Mouse (Mus musculus) limb, embryonic 12.5 days (tissue): ENCODE measurements around the gene Lce3f. TPM values are rescaled to one million over a fixed set of nuclear protein-coding genes. Genes with fewer than 3 reads are reported as not detected.

Experiments used
- ATAC-seq: fragments of 200-750 bp; cut with Nextera tagmentation; 2 replicates; pipeline ENCODE4 v1.8.0; 2017; ENCODE audit warnings: low read depth, moderate TSS enrichment; ENCODE audit not compliant: insufficient number of reproducible peaks, insufficient read depth, low FRiP score, low TSS enrichment
- H3K27ac ChIP-seq: fragments of 300-500 bp; sonication (generic); 2 replicates; pipeline ENCODE4 v1.5.1; 2016; ENCODE audit warnings: mild to moderate bottlenecking, moderate library complexity
- H3K27me3 ChIP-seq: fragments of 300-500 bp; sonication (generic); 2 replicates; pipeline ENCODE4 v1.6.1; 2016; ENCODE audit warnings: mild to moderate bottlenecking, moderate library complexity
- H3K36me3 ChIP-seq: fragments of 300-500 bp; sonication (generic); 2 replicates; pipeline ENCODE4 v1.6.1; 2016; ENCODE audit warnings: mild to moderate bottlenecking, moderate library complexity
- H3K4me1 ChIP-seq: fragments of 300-500 bp; sonication (generic); replicated peaks from 2 replicates; pipeline ENCODE4 v1.6.1; 2016
- H3K4me2 ChIP-seq: fragments of 300-500 bp; sonication (generic); 2 replicates; pipeline ENCODE4 v1.6.1; 2016; ENCODE audit warnings: mild to moderate bottlenecking, moderate library complexity
- H3K4me3 ChIP-seq: fragments of 300-500 bp; sonication (generic); replicated peaks from 2 replicates; pipeline ENCODE4 v1.5.1; 2016; ENCODE audit warnings: mild to moderate bottlenecking
- H3K9ac ChIP-seq: fragments of 300-500 bp; sonication (generic); replicated peaks from 2 replicates; pipeline ENCODE4 v1.6.1; 2016; ENCODE audit warnings: mild to moderate bottlenecking, moderate library complexity
- H3K9me3 ChIP-seq: fragments of 300-500 bp; sonication (generic); 2 replicates; pipeline ENCODE4 v1.6.1; 2016; ENCODE audit warnings: mild to moderate bottlenecking, moderate library complexity
- WGBS: fragments of 180-500 bp; shearing (Covaris S2); methylation state at CpG from one replicate; pipeline ENCODE4 v1.1.7; 2016; 5-methylcytosine and 5-hydroxymethylcytosine counted together
- polyA plus RNA-seq: library from polyadenylated mRNA; unstranded; fragments of >200 nt; fragmentation: Nextera tagmentation; extraction: Ambion mirVana; gene quantifications from 2 replicates; pipeline ENCODE4 v1.2.1, GENCODE M21; 2016

Lce3f gene
- polyA plus RNA-seq, 1 experiment from 2014 or later: not detected

GRCm38 (mm10) chr3:93018960-93019359 lies 26.9 kb downstream of the Lce3f start, which contains the start of gene Lce1m:
Gene Lce1m, minus strand, starts transcription at chr3:93019060.
- no peaks in the 10 kb centered on the region for H3K4me1 ChIP-seq
- no peak within 1 kb of the TSS for H3K4me3 ChIP-seq
- H3K9me3 ChIP-seq: no peaks in the 10 kb centered on the region
- no peaks in the 10 kb centered on the region for H3K36me3 ChIP-seq
- WGBS: 85% methylated on average over 2 of the region's 2 CpGs
- no peak for ATAC-seq
- no peak within 1 kb of the TSS for H3K9ac ChIP-seq
- H3K4me2 ChIP-seq: no peak within 1 kb of the TSS
- H3K27me3 ChIP-seq: peaks cover 15% of the 10 kb centered on the region; the same call in 1 of the 2 replicates
- H3K27ac ChIP-seq: no peak within 1 kb of the TSS

GRCm38 (mm10) chr3:93021171-93021570 lies 29.1 kb downstream of the Lce3f start:
- no peak overlapping the region for H3K4me2 ChIP-seq
- WGBS: 84% methylated on average over 1 of the region's 1 CpGs
- no peak for ATAC-seq

GRCm38 (mm10) chr3:93023411-93024184 lies 31.6 kb downstream of the Lce3f start:
- Histone ChIP-seq H3K4me2 (no peak overlapping the region), H3K36me3 (no peaks in the 10 kb centered on the region), H3K4me3 (no peak overlapping the region), H3K9me3 (no peaks in the 10 kb centered on the region), H3K9ac (no peak overlapping the region), H3K27me3 (no peaks in the 10 kb centered on the region), H3K4me1 (no peaks in the 10 kb centered on the region), H3K27ac (no peak overlapping the region)
- WGBS: 85% methylated on average over 3 of the region's 3 CpGs
- ATAC-seq: no peak; the same call in 1 of the 2 replicates

More at GRCm38 (mm10) chr3:93021171-93021570, 29.1 kb downstream of the Lce3f start:
- H3K9me3 ChIP-seq: no peaks in the 10 kb centered on the region
- no peak overlapping the region for H3K27ac ChIP-seq
- H3K9ac ChIP-seq: no peak overlapping the region
- no peak overlapping the region for H3K4me3 ChIP-seq
- peaks cover 6% of the 10 kb centered on the region; the same call in 1 of the 2 replicates for H3K27me3 ChIP-seq
- H3K36me3 ChIP-seq: no peaks in the 10 kb centered on the region
- no peaks in the 10 kb centered on the region for H3K4me1 ChIP-seq

- Histone ChIP-seq H3K4me1 (no peaks in the 10 kb centered on the region), H3K9ac (no peak overlapping the region)
- WGBS: 68% methylated on average over 2 of the region's 2 CpGs
These were observed 33.5 kb downstream of the Lce3f start for GRCm38 (mm10) chr3:93025486-93025885.

GRCm38 (mm10) chr3:93031450-93031849 lies 39.4 kb downstream of the Lce3f start:
- no peak overlapping the region for H3K4me2 ChIP-seq
- ATAC-seq: peak; percentile 81
- 52% methylated on average over 5 of the region's 5 CpGs for WGBS

More at GRCm38 (mm10) chr3:93025486-93025885, 33.5 kb downstream of the Lce3f start:
- Histone ChIP-seq H3K27ac (no peak overlapping the region), H3K9me3 (no peaks in the 10 kb centered on the region), H3K4me2 (no peak overlapping the region), H3K36me3 (no peaks in the 10 kb centered on the region), H3K4me3 (no peak overlapping the region), H3K27me3 (no peaks in the 10 kb centered on the region)
- ATAC-seq: no peak

More at GRCm38 (mm10) chr3:93031450-93031849, 39.4 kb downstream of the Lce3f start:
- Histone ChIP-seq H3K4me3 (no peak overlapping the region), H3K4me1 (no peaks in the 10 kb centered on the region), H3K9me3 (no peaks in the 10 kb centered on the region), H3K36me3 (no peaks in the 10 kb centered on the region), H3K27me3 (no peaks in the 10 kb centered on the region), H3K9ac (no peak overlapping the region), H3K27ac (no peak overlapping the region)

Other genes with a start within 250 kb of the Lce3f start
- not detected in 2 replicates for gene Lce1g, start 239.9 kb upstream of the Lce3f start, polyA plus RNA-seq
- gene Lce1h, start 227.2 kb upstream of the Lce3f start, polyA plus RNA-seq: not detected in 2 replicates
- gene Lce1i, start 213.3 kb upstream of the Lce3f start, polyA plus RNA-seq: not detected in 2 replicates
- gene Lce1j, start 201.7 kb upstream of the Lce3f start, polyA plus RNA-seq: not detected in 2 replicates
- gene Lce1k, start 184.3 kb upstream of the Lce3f start, polyA plus RNA-seq: not detected in 2 replicates
- not detected in 2 replicates for gene Kprp, start 165.0 kb upstream of the Lce3f start, polyA plus RNA-seq
- not detected in 2 replicates for gene Lce1l, start 140.9 kb upstream of the Lce3f start, polyA plus RNA-seq
- not detected in 2 replicates for gene 2310050C09Rik, start 122.0 kb upstream of the Lce3f start, polyA plus RNA-seq
- not detected in 2 replicates for gene Lce3a, start 66.0 kb upstream of the Lce3f start, polyA plus RNA-seq
- not detected in 2 replicates for gene Lce3b, start 59.2 kb upstream of the Lce3f start, polyA plus RNA-seq
- not detected in 2 replicates for gene Lce3c, start 47.7 kb upstream of the Lce3f start, polyA plus RNA-seq
- gene Lce3d, start 34.8 kb upstream of the Lce3f start, polyA plus RNA-seq: not detected in 2 replicates
- not detected in 2 replicates for gene Lce3e, start 25.2 kb upstream of the Lce3f start, polyA plus RNA-seq
- gene Crct1, start 23.5 kb downstream of the Lce3f start, polyA plus RNA-seq: not detected in 2 replicates
- gene Lce1m, start 26.8 kb downstream of the Lce3f start, polyA plus RNA-seq: not detected in 2 replicates
- gene Gm4858, start 76.6 kb downstream of the Lce3f start, polyA plus RNA-seq: not detected in 2 replicates
- not detected in 2 replicates for gene Crnn, start 152.6 kb downstream of the Lce3f start, polyA plus RNA-seq
- not detected in 2 replicates for gene Flg2, start 205.1 kb downstream of the Lce3f start, polyA plus RNA-seq